Mouse (Mus musculus) spleen, adult 2 months (tissue): ENCODE measurements at regions not wholly inside any gene's neighbourhood (a gene's known extent, or its start where the extent isn't known, plus 50 kb on each side); places are given as distances from the start of the nearest gene placed in this dataset.

Source experiments
- CTCF ChIP-seq: fragments of 200-500 bp; IDR thresholded peaks from 2 replicates; pipeline ENCODE4 v1.5.1; 2011; ENCODE audit warnings: mild to moderate bottlenecking, inconsistent platforms; ENCODE audit not compliant: insufficient read depth, insufficient read length, insufficient replicate concordance; ENCODE audit errors: extremely low read depth
- POLR2A ChIP-seq: fragments of 200-500 bp; IDR thresholded peaks from 2 replicates; pipeline ENCODE4 v1.6.1; 2011; ENCODE audit warnings: low read depth, low read length, inconsistent platforms

DNA sequence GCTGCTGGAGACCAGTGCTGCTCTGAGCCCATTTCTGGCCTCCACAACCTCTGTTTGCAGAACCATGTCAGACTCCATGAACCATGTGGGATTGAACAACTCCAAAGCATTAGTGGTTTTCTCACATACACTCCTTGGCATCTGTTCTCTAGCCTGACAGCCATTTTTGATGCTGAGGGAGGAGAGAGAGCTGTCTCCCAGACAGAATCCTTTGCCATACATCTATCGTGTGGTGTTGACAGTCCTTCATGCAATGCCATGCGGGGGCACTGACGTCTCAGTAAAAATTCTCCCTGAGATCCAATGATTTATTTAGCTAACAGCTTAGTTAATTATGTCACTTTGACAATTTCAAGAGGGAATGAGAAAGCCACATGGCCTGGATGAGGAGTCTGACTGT lies 140.2 kb downstream of the Kcna5 start:
- TF ChIP-seq CTCF (no peak), POLR2A (no peak)
